Mouse (Mus musculus) liver, embryonic 11.5 days (tissue): ENCODE data around the gene Mrps33. TPM values are rescaled to one million over a fixed set of nuclear protein-coding genes. Genes with fewer than 3 reads are reported as not detected.

Source experiments
- ATAC-seq: fragments of 200-750 bp; cut with Nextera tagmentation; replicated peaks from 2 replicates; pipeline ENCODE4 v1.8.0; 2017; ENCODE audit warnings: moderate number of reproducible peaks, mild to moderate bottlenecking, moderate TSS enrichment, moderate library complexity; ENCODE audit not compliant: low FRiP score
- DNase-seq: peaks from one replicate; pipeline ENCODE4 v3.0.0-alpha.2; 2017; ENCODE audit warnings: low spot score
- H3K27ac ChIP-seq: fragments of 300-500 bp; sonication (generic); 2 replicates; pipeline ENCODE4 v1.5.1; 2014; ENCODE audit warnings: mild to moderate bottlenecking, low read depth, low read length, control low read depth
- H3K27me3 ChIP-seq: fragments of 300-500 bp; sonication (generic); replicated peaks from 2 replicates; pipeline ENCODE4 v1.6.1; 2014; ENCODE audit warnings: low read length, mixed read lengths; ENCODE audit not compliant: control insufficient read depth, insufficient read depth
- H3K36me3 ChIP-seq: fragments of 300-500 bp; sonication (generic); 2 replicates; pipeline ENCODE4 v1.6.1; 2014; ENCODE audit warnings: mild to moderate bottlenecking, low read length, moderate library complexity, mixed read lengths; ENCODE audit not compliant: control insufficient read depth, insufficient read depth
- H3K4me1 ChIP-seq: fragments of 300-500 bp; sonication (generic); replicated peaks from 2 replicates; pipeline ENCODE4 v1.6.1; 2014; ENCODE audit warnings: low read length, mixed read lengths; ENCODE audit not compliant: control insufficient read depth, insufficient read depth
- H3K4me2 ChIP-seq: fragments of 300-500 bp; sonication (generic); 2 replicates; pipeline ENCODE4 v1.6.1; 2014; ENCODE audit warnings: mild to moderate bottlenecking, control low read depth, moderate library complexity
- H3K4me3 ChIP-seq: fragments of 300-500 bp; sonication (generic); 2 replicates; pipeline ENCODE4 v1.5.1; 2014; ENCODE audit warnings: low read depth, low read length, control low read depth
- H3K9ac ChIP-seq: fragments of 300-500 bp; sonication (generic); 2 replicates; pipeline ENCODE4 v1.6.1; 2014; ENCODE audit warnings: low read depth, low read length, control low read depth
- H3K9me3 ChIP-seq: fragments of 300-500 bp; sonication (generic); 2 replicates; pipeline ENCODE4 v1.6.1; 2016; ENCODE audit warnings: low read length, inconsistent platforms, mixed read lengths; ENCODE audit not compliant: control insufficient read depth
- WGBS: fragments of 180-500 bp; shearing (Covaris S2); extraction: QIAGEN DNeasy Blood & Tissue Kit; methylation state at CpG from one replicate; pipeline ENCODE4 v1.1.7; 2014; 5-methylcytosine and 5-hydroxymethylcytosine counted together
- polyA plus RNA-seq: library from polyadenylated mRNA; unstranded; fragments of >200 nt; fragmentation: Nextera tagmentation; extraction: Ambion mirVana; gene quantifications from 2 replicates; pipeline ENCODE4 v1.2.1, GENCODE M21; 2014

Mrps33 gene
- polyA plus RNA-seq, 1 experiment from 2014 or later: 188 TPM

- Histone ChIP-seq H3K36me3 (no peaks in the 10 kb centered on the region), H3K4me3 (no peak overlapping the region), H3K4me2 (no peak overlapping the region), H3K9me3 (no peaks in the 10 kb centered on the region), H3K27ac (no peak overlapping the region), H3K9ac (no peak overlapping the region), H3K4me1 (no peaks in the 10 kb centered on the region), H3K27me3 (no peaks in the 10 kb centered on the region)
- DNase-seq (no peak), ATAC-seq (no peak)
- 83% methylated on average over 2 of the region's 2 CpGs for WGBS
These were observed 53.6 kb downstream of the Mrps33 start for GRCm38 (mm10) chr6:39757229-39757628.

Other genes starting within 250 kb of the Mrps33 start
- 20.6 and 22.8 TPM in 2 replicates for gene Adck2, start 237.1 kb downstream of the Mrps33 start, polyA plus RNA-seq
- gene Gm42420, start 225.2 kb downstream of the Mrps33 start, polyA plus RNA-seq: 2.9 and 3.5 TPM in 2 replicates
- 311 and 331 TPM in 2 replicates for gene Ndufb2, start 218.4 kb downstream of the Mrps33 start, polyA plus RNA-seq
- gene Braf, start 85.5 kb downstream of the Mrps33 start, polyA plus RNA-seq: 12.2 and 13.4 TPM in 2 replicates
- gene Tmem178b, start 62.3 kb upstream of the Mrps33 start, polyA plus RNA-seq: 0.15 TPM in 1 of 2 replicates, not detected in the other